Mouse (Mus musculus): ENCODE data around the gene Lpar2.

Gene Lpar2

GRCm38 (mm10) chr8:69807236-69807635 is 15.0 kb upstream of the Lpar2 start:
- CTCF ChIA-PET: no interaction called here

DNA sequence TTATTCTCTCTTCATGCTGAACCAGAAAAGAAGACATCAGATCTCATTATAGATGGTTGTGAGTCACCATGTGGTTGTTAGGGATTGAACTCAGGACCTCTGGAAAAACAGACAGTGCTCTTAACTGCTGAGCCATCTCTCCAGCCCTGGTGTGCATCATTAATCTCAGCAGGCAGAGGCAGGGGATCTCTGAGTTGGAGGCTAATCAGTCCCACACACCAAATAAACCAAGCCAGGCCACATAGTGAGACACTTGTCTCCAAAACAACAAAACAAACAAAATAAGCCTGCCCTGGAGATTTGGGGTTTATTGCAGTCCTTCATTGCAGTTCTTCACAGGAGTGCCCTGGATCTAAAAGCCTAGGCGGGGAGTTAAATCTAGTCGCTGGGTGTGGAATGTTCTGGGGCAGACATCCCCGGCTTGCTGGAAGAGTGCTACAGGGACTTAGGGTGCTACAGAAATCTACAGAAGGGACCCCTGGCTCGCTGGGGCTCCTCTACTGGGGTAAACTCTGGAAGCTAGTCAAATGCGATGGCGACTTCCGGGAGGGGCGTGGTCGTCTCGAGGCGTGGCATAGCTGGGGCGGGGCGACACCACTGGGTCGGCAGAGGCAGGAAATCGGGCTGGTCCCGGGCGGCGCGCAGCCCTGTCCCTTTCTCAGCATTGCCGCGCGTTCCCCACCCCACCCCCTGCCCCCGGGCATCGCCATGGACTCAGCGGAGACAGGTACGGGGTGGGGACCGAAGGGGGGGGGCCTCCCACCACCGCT is 13.9 kb upstream of the Lpar2 start, which contains the start of gene Gmip:
Gene Gmip (plus strand): TSS at position 586 of the 770 bp plus-strand sequence.
- CTCF ChIA-PET: interaction anchor here (0.6 to 1.2 kb wide), 3 partner anchors 11 to 93 kb away, joined by 3 read pairs; partner anchors contain the start of gene Gm20422

DNA sequence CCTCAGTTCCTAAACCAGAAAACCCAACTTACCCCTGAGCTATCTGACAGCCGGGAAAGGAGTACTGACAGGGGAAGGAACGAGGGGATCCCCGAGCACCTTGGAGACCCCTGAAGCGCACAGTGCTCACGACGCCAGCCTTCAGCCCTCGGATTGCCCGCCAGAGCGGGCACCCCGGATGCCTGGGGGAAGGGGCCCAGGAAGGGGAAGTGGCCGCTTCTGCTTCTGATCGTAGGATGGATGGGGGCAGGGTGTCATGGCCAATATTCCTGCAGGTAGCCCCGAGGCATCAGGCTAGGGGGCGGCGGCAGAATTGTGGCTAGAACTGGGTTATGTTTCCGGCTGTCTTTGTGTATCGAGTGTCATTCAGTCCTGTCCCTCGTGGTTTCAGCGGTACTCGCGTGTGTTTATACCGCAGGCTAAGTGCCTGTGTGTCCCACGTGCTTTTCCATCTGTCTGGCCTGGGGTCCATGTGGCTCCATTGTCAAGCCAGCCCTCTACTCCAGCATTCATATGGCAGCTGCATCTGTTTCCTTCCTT is 13.3 kb upstream of the Lpar2 start:
- CTCF ChIA-PET: interaction anchor here (0.6 to 1.2 kb wide), 3 partner anchors 10 to 94 kb away, joined by 3 read pairs; partner anchors contain the start of gene Gm20422

GRCm38 (mm10) chr8:69809820-69810219 is 12.4 kb upstream of the Lpar2 start:
- CTCF ChIA-PET: interaction anchor here (0.5 to 1.2 kb wide), 3 partner anchors 52 to 95 kb away, joined by 3 read pairs; no protein-coding TSS in a partner anchor

GRCm38 (mm10) chr8:69814881-69815280 is 7.3 kb upstream of the Lpar2 start:
- CTCF ChIA-PET: no interaction called here

DNA sequence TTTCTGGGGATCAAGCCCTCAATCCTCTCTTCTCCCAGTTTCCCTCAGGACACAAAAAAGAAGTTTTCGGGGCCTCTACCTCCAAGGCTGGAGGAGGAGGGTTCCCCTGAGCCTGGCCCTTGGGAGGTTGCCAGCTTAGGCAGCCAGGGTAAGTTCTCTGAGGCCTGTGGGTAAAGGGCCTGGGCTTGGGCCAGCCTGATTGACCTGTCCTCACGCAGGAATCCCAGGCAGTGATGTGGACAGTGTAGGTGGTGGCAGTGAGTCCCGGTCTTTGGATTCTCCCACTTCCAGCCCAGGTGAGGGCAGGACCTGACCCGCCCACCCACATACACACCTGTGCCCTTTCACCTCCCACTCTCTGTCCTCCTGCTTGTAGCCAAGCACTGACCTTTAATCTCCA is 6.8 kb upstream of the Lpar2 start:
- CTCF ChIA-PET: no interaction called here

DNA sequence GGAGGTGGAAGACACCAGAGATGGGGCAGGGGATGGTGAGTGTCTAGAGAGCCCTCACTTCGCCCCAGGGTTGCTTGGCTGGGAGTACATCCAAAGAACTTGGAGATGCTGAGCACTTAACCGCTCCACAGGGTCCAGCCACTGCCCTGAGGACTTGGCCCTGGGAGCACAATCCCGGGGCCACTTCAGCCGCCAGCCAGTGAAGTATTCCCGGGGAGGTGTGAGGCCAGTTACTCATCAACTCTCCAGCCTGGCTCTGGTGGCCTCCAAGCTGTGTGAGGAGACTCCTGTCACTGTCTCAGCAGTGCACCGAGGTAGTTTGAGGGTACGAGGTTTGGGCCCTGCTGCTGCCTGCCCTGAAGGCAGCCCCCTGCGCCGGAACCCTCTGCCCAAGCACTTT is 1.8 kb upstream of the Lpar2 start:
- CTCF ChIA-PET: interaction anchor here (0.5 kb wide), 1 partner anchor 683 kb away, joined by 7 read pairs; no protein-coding TSS in a partner anchor

- CTCF ChIA-PET: no interaction called here
Measured at GRCm38 (mm10) chr8:69821971-69822385, 251 bp upstream of the Lpar2 start.

DNA sequence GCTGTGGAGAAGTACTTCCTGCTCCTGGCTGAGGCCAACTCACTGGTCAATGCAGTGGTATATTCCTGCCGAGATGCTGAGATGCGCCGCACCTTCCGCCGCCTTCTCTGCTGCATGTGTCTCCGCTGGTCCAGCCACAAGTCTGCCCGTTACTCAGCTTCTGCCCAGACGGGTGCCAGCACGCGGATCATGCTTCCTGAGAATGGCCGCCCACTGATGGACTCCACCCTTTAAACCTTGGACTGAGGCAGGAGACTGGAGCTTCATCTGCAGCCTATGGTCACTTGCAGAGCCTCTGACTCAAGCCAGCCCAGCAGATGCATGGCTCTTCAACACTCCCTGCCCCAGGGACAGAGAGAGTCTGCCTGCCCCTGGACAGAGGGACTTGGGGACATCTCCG is 4.1 kb downstream of the Lpar2 start:
- CTCF ChIA-PET: no interaction called here

GRCm38 (mm10) chr8:69832298-69832853 is 10.1 kb downstream of the Lpar2 start, which contains the start of gene Pbx4:
Gene Pbx4 (plus strand): TSS chr8:69832491.
- CTCF ChIA-PET: interaction anchor here (0.6 kb wide), 1 partner anchor 113 kb away, joined by 7 read pairs; no protein-coding TSS in a partner anchor

DNA sequence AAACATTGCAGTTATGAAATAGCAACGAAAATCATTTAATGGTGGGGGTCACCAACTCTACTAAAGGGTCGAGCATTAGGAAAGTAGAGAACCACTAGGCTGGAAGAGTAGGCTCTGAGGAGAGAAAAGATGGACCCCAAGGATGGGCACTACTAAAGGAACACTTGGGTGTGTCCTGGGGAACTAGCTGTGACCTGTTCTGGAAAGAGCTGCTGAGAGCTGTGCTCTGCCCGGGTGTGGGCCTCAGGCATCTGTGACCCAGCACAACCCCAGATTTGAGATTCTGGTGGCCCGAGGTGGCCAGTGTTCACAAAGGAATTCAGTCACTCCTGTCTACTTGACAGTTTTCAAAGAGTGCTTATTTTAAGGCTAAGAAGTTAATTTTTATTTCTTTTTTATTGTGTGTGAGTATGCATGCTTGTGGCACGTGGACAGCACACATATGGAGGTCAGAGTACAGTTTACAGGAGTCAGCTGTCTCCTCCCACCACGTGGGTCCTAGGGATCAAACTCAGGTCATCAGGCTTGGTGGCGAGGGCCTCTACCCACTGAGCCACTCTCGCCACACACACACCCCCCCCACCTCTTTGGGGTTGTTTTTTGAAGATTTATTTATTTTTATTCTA is 14.9 kb downstream of the Lpar2 start:
- CTCF ChIA-PET: no interaction called here

DNA sequence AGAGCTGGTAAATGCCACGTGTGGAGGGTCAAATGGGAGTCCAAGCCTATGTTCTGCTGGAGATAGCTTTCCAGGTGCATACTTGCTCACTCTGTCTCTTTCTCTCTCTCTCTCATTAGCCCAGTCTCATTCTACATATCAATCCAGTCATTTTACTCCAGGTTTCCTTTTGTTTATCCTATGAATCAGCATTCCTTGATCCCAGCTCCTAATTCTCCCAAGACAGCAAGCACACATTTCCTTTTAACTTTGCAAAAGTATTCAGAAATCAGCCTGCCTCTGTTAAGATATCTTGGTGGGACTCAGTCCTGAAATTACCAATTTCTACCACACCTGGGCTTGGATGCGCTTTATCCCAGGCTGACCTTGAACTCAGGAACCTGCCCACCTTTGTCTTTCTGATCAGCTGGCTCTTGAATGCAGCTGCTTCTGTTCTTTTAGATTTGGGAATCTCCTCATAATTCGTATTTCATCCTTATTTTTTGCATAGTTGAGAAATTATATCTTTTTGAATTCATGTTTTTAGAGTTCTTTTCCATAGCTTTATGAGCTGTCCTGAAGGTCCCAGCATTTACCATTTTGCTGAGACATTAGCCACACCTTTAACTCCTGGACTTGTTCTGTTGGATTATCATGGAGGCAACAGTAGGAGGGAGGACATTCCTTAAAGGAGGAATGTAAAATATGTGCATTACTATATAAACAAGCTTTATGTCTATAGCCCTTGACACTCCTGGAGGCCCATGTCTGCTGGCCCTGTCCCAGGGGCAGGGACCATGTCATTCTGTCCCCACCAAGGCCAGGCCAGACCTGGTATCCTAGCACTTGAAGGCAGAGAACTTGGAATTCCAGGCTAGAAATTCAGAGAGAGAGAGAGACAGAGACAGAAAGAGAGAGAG is 25.2 kb downstream of the Lpar2 start:
- CTCF ChIA-PET: no interaction called here

- CTCF ChIA-PET: no interaction called here
Measured at GRCm38 (mm10) chr8:69848951-69849350, 26.7 kb downstream of the Lpar2 start.

- CTCF ChIA-PET: no interaction called here
Measured at GRCm38 (mm10) chr8:69849899-69850298, 27.7 kb downstream of the Lpar2 start.

- CTCF ChIA-PET: no interaction called here
Measured at GRCm38 (mm10) chr8:69850926-69851506, 28.8 kb downstream of the Lpar2 start.

DNA sequence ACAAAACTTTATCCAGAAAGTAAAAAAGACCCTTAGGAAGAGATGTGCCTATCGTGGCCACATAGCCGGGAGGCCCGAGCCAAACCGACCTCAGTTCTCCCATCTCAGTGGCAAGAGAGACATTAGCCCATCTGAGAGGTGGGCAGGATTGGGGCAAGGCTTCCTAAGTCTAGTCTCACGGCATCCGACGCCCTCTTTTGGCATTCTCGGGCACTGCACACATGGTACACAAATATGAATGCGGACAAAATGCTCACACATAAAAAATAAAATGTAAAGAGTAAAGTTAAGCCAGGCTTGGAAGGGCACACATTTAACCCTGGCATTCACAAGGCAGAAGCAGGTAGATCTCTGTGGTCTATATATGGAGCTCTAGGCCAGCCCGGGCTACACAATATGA is 31.6 kb downstream of the Lpar2 start:
- CTCF ChIA-PET: no interaction called here

DNA sequence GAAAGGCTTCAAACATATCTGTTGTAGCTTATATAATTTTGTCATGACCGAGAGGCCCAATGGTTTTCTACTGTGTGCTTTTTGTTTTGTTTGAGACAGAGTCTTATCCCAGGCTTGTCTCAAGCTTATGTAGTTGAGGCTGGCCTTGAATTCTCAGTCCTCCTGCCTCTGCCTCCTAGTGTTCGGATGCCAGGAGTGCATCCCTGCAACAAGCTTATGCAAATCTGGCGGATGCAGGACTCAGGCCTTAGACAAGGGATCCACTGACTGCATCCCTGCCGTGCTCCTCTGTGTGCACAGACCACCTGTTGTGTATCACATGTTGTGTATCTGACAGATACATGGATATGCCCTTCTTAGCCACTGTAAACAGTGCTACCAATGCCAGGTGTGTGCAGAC is 38.6 kb downstream of the Lpar2 start:
- CTCF ChIA-PET: interaction anchor here (0.6 to 0.7 kb wide), 2 partner anchors 51 to 82 kb away, joined by 3 read pairs; no protein-coding TSS in a partner anchor

- CTCF ChIA-PET: interaction anchor here (0.7 kb wide), 1 partner anchor 51 kb away, joined by 3 read pairs; no protein-coding TSS in a partner anchor
Measured at GRCm38 (mm10) chr8:69861251-69861650, 39.0 kb downstream of the Lpar2 start.

DNA sequence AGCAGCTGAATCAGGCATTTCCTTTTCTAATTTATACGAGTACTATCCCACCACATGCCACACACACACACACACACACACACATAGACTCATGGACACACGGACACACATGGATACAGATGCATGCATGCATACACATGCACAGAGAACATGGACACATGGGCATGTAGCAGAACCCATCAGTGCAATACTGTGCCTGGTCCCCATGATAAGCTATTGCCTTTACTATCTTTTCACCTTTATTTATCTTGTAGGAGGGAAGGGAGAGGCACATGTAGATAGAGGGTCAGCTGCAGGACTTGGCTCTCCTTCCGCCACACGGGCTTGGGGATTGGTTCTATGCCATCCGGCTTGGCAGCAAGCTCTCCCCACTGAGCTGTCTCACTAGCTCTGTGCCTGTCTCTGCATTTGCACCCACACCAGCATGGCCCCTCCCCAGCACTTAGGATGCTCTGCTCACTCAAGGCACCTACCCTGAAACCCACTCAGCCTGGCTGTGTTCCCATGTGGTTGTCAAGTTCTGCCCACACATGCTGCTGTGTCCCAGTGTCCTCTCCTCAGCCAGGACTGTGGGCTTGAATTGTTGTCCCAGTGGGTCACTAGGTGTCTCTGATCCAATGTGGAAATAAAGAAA is 41.3 kb downstream of the Lpar2 start:
- CTCF ChIA-PET: no interaction called here

- CTCF ChIA-PET: no interaction called here
Measured at GRCm38 (mm10) chr8:69864180-69864579, 42.0 kb downstream of the Lpar2 start.
